Mouse (Mus musculus) gastrocnemius, adult 8-10 months (tissue): ENCODE data around the gene Ngrn. TPM values are rescaled to one million over a fixed set of nuclear protein-coding genes. Genes with fewer than 3 reads are reported as not detected.

Source experiments
- DNase-seq, 2 experiments: peaks; one replicate each; pipeline ENCODE4 v3.0.0; 2022; ENCODE audit warnings: low spot score in 2 of 2
- total RNA-seq, 4 experiments: library from RNA; stranded (reverse); gene quantifications; 2 replicates each; pipeline ENCODE4 v1.2.4; 2022

Ngrn gene
- total RNA-seq, 4 experiments from 2014 or later, result 22.8 to 25.3 (median 24.9) TPM

DNA sequence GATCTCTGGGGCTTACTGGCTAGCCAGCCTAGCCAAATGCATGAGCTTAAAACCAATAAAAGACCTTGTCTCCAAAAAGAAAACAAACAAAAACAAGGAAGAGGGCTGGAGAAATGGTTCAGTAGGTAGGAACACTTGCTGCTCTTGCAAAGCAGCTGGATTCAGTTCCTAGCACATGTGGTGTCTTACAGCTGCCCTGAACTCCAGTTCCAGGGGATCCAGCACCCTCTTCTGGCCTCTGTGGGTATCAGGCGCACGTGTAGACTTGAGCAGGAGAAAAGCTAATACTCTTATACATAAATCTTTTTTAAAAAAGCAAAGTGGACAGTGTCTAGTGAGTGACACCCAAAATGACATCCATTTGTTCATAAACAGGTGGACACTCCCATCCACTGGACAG, 40.5 kb downstream of the Ngrn start:
- no peak for DNase-seq

DNA sequence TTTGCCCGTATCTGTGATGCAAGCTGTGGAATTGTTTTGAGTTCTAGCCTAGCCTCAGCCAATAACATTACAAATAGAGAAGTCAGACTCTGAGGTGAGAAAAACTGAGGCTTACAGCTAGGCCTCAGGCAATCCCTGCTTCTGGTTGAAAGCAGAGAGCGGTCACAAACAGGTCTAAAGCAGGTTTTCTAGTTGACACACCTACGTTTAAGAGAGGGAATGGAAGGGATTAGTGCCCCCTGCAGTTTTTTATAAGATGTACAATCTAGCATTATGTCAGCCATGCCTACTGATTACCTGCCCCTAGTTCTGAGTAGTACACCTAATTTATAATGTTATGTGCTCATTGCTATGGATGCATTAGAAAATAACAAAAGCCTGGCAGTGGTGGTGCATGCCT, 46.8 kb downstream of the Ngrn start:
- DNase-seq, result no peak

DNA sequence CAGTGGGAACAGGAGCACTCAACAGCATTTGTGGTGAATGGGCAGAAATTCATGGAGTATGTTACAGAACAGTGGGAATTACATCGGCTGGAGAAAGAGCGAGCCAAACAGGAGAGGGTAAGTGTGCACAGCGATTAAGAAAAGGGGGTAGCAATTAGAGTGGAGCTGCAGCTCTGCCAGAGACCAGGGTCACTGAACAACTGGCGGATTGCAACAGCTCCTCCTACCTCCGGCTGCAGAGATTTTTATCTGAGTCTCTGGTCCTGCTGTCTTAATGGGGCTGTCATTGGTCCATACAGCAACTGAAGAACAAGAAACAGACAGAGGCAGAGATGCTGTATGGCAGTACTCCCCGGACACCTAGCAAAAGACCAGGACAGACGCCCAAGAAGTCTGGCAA, 49.8 kb downstream of the Ngrn start:
- no peak for DNase-seq

Other genes with a start within 250 kb of the Ngrn start
- gene Zfp710, start 236.4 kb upstream of the Ngrn start, total RNA-seq, result 10 to 100 TPM; 18.5 to 37.8 (median 27.3) TPM
- gene Idh2, start 145.8 kb upstream of the Ngrn start, total RNA-seq, result 100 to 1,000 TPM; 295 to 383 (median 326) TPM
- gene Sema4b, start 74.4 kb upstream of the Ngrn start, total RNA-seq, result 1 to 10 TPM in 3 of 4 experiments, under 1 TPM in 1; 0.92 to 2.1 (median 1.5) TPM
- gene Cib1, start 28.4 kb upstream of the Ngrn start, total RNA-seq, result 1 to 10 TPM; 4.8 to 6.2 (median 5.8) TPM
- 1 to 10 TPM in 1 of 4 experiments, under 1 TPM in 3; 0.56 to 1.3 (median 0.83) TPM for gene Gdpgp1, start 28.4 kb upstream of the Ngrn start, total RNA-seq
- under 1 TPM in 2 of 4 experiments, not detected in 2; 0.20 to 0.48 TPM for gene Ttll13, start 14.8 kb upstream of the Ngrn start, total RNA-seq
- gene Vps33b, start 8.4 kb downstream of the Ngrn start, total RNA-seq, result 1 to 10 TPM; 2.7 to 3.6 (median 3.3) TPM
- gene Prc1, start 33.2 kb downstream of the Ngrn start, total RNA-seq, result under 1 TPM in 1 of 4 experiments, not detected in 3; 0.17 TPM
- 1 to 10 TPM; 5.6 to 7.7 (median 6.5) TPM for gene Rccd1, start 63.2 kb downstream of the Ngrn start, total RNA-seq
- 10 to 100 TPM; 10.4 to 14.9 (median 12.0) TPM for gene Unc45a, start 79.8 kb downstream of the Ngrn start, total RNA-seq
- 10 to 100 TPM; 22.9 to 26.1 (median 24.6) TPM for gene Hddc3, start 81.9 kb downstream of the Ngrn start, total RNA-seq
- 100 to 1,000 TPM; 139 to 171 (median 148) TPM for gene Man2a2, start 110.2 kb downstream of the Ngrn start, total RNA-seq
- 1 to 10 TPM; 1.7 to 2.7 (median 2.4) TPM for gene Fes, start 126.7 kb downstream of the Ngrn start, total RNA-seq
- gene Furin, start 144.2 kb downstream of the Ngrn start, total RNA-seq, result 10 to 100 TPM; 50.3 to 60.1 (median 56.7) TPM